Mouse (Mus musculus): ENCODE data around the gene Lca5l. TPM values are rescaled to one million over a fixed set of nuclear protein-coding genes. Genes with fewer than 3 reads are reported as not detected.

The Lca5l gene
- 1.6 TPM in 2 replicates for polyA plus RNA-seq (2015; fragmentation: Nextera tagmentation; extraction: Ambion mirVana)

- DNase-seq (ENCODE audit: low spot score) (peak; percentile 99), ATAC-seq (replicated peaks; ENCODE audit: low FRiP score, low read depth) (peak; percentile 97)
- Histone ChIP-seq H3K4me3 (replicated peaks; ENCODE audit: low read depth, low read length) (peak within 1 kb of the TSS; percentile 85), H3K4me2 (ENCODE audit: low read length) (peak within 1 kb of the TSS; percentile 88), H3K27ac (peak within 1 kb of the TSS; percentile 58), H3K4me1 (replicated peaks; ENCODE audit: insufficient read depth, low read length) (0 out of 2 replicates have a peak, but pooled peaks cover 3% of the 10 kb centered on the region), H3K27me3 (ENCODE audit: insufficient read depth, low read length) (no peaks in the 10 kb centered on the region), H3K36me3 (ENCODE audit: insufficient read depth, low read length) (no peaks in the 10 kb centered on the region), H3K9ac (ENCODE audit: low read depth, low read length) (peak within 1 kb of the TSS; percentile 79), H3K9me3 (replicated peaks; ENCODE audit: low read length) (no peaks in the 10 kb centered on the region)
- no peak for TF ChIP-seq CTCF (IDR thresholded peaks at IDR 0.05; ENCODE audit: low read depth)
- under 1% methylated on average over 77 of the region's 77 CpGs for WGBS
These were observed at the start of gene Lca5l for GRCm38 (mm10) chr16:96191531-96192506. TSS of gene Lca5l (minus strand) at chr16:96192271.

GRCm38 (mm10) chr16:96235366-96235970 is 43.4 kb upstream of the Lca5l start, which contains the start of gene B3galt5:
TSS of gene B3galt5 (plus strand) at chr16:96235801.
- H3K27ac ChIP-seq = no peak within 1 kb of the TSS
- H3K9ac ChIP-seq (ENCODE audit: low read depth, low read length) = no peak within 1 kb of the TSS
- H3K36me3 ChIP-seq (ENCODE audit: insufficient read depth, low read length) = no peaks in the 10 kb centered on the region
- no peak for DNase-seq (ENCODE audit: low spot score)
- no peak for ATAC-seq (replicated peaks; ENCODE audit: low FRiP score, low read depth)
- TF ChIP-seq CTCF (IDR thresholded peaks at IDR 0.05; ENCODE audit: low read depth) = no peak
- no peaks in the 10 kb centered on the region for H3K4me1 ChIP-seq (replicated peaks; ENCODE audit: insufficient read depth, low read length)
- H3K9me3 ChIP-seq (replicated peaks; ENCODE audit: low read length) = no peaks in the 10 kb centered on the region
- H3K27me3 ChIP-seq (ENCODE audit: insufficient read depth, low read length) = no peaks in the 10 kb centered on the region
- H3K4me2 ChIP-seq (ENCODE audit: low read length) = 0 out of 2 replicates have a peak within 1 kb of the TSS, but pooled peaks have one; percentile 6
- H3K4me3 ChIP-seq (replicated peaks; ENCODE audit: low read depth, low read length) = no peak within 1 kb of the TSS
- 74% methylated on average over 17 of the region's 17 CpGs for WGBS

- Histone ChIP-seq H3K9ac (ENCODE audit: low read depth, low read length) (no peak overlapping the region), H3K4me1 (replicated peaks; ENCODE audit: insufficient read depth, low read length) (no peaks in the 10 kb centered on the region), H3K27ac (no peak overlapping the region), H3K4me3 (replicated peaks; ENCODE audit: low read depth, low read length) (no peak overlapping the region), H3K4me2 (ENCODE audit: low read length) (no peak overlapping the region), H3K9me3 (replicated peaks; ENCODE audit: low read length) (no peaks in the 10 kb centered on the region), H3K27me3 (ENCODE audit: insufficient read depth, low read length) (no peaks in the 10 kb centered on the region), H3K36me3 (ENCODE audit: insufficient read depth, low read length) (no peaks in the 10 kb centered on the region)
- ATAC-seq (replicated peaks; ENCODE audit: low FRiP score, low read depth) (no peak), DNase-seq (ENCODE audit: low spot score) (no peak)
- 91% methylated on average over 8 of the region's 8 CpGs for WGBS
- no peak for TF ChIP-seq CTCF (IDR thresholded peaks at IDR 0.05; ENCODE audit: low read depth)
These were observed 41.9 kb upstream of the Lca5l start for GRCm38 (mm10) chr16:96233996-96234395.

GRCm38 (mm10) chr16:96231974-96232373 is 39.9 kb upstream of the Lca5l start:
- Histone ChIP-seq H3K9ac (ENCODE audit: low read depth, low read length) (no peak overlapping the region), H3K9me3 (replicated peaks; ENCODE audit: low read length) (no peaks in the 10 kb centered on the region), H3K4me1 (replicated peaks; ENCODE audit: insufficient read depth, low read length) (no peaks in the 10 kb centered on the region), H3K4me3 (replicated peaks; ENCODE audit: low read depth, low read length) (no peak overlapping the region), H3K27me3 (ENCODE audit: insufficient read depth, low read length) (no peaks in the 10 kb centered on the region), H3K4me2 (ENCODE audit: low read length) (no peak overlapping the region), H3K27ac (no peak overlapping the region), H3K36me3 (ENCODE audit: insufficient read depth, low read length) (no peaks in the 10 kb centered on the region)
- DNase-seq (ENCODE audit: low spot score) (no peak), ATAC-seq (replicated peaks; ENCODE audit: low FRiP score, low read depth) (no peak)
- no peak for TF ChIP-seq CTCF (IDR thresholded peaks at IDR 0.05; ENCODE audit: low read depth)
- 87% methylated on average over 8 of the region's 8 CpGs for WGBS

- Histone ChIP-seq H3K9me3 (replicated peaks; ENCODE audit: low read length) (no peaks in the 10 kb centered on the region), H3K36me3 (ENCODE audit: insufficient read depth, low read length) (no peaks in the 10 kb centered on the region), H3K27me3 (ENCODE audit: insufficient read depth, low read length) (no peaks in the 10 kb centered on the region), H3K4me1 (replicated peaks; ENCODE audit: insufficient read depth, low read length) (no peaks in the 10 kb centered on the region), H3K9ac (ENCODE audit: low read depth, low read length) (no peak overlapping the region), H3K4me2 (ENCODE audit: low read length) (no peak overlapping the region), H3K27ac (no peak overlapping the region), H3K4me3 (replicated peaks; ENCODE audit: low read depth, low read length) (no peak overlapping the region)
- ATAC-seq (replicated peaks; ENCODE audit: low FRiP score, low read depth) (no peak), DNase-seq (ENCODE audit: low spot score) (no peak)
- TF ChIP-seq CTCF (IDR thresholded peaks at IDR 0.05; ENCODE audit: low read depth) = no peak
- WGBS = 88% methylated on average over 4 of the region's 4 CpGs
These were observed 39.2 kb upstream of the Lca5l start for GRCm38 (mm10) chr16:96231251-96231650.

- Histone ChIP-seq H3K36me3 (ENCODE audit: insufficient read depth, low read length) (no peaks in the 10 kb centered on the region), H3K4me2 (ENCODE audit: low read length) (no peak overlapping the region), H3K4me3 (replicated peaks; ENCODE audit: low read depth, low read length) (no peak overlapping the region), H3K9ac (ENCODE audit: low read depth, low read length) (no peak overlapping the region), H3K4me1 (replicated peaks; ENCODE audit: insufficient read depth, low read length) (no peaks in the 10 kb centered on the region), H3K9me3 (replicated peaks; ENCODE audit: low read length) (no peaks in the 10 kb centered on the region), H3K27ac (no peak overlapping the region), H3K27me3 (ENCODE audit: insufficient read depth, low read length) (no peaks in the 10 kb centered on the region)
- peak; percentile 89 for DNase-seq (ENCODE audit: low spot score)
- WGBS = 29% methylated on average over 11 of the region's 11 CpGs
- TF ChIP-seq CTCF (IDR thresholded peaks at IDR 0.05; ENCODE audit: low read depth) = peak; percentile 96
- peak; percentile 79; the same call in 1 of the 2 replicates for ATAC-seq (replicated peaks; ENCODE audit: low FRiP score, low read depth)
These were observed 38.3 kb upstream of the Lca5l start for GRCm38 (mm10) chr16:96230411-96230810.
